Mouse (Mus musculus): ENCODE measurements around the gene Hnrnph1.

Gene Hnrnph1

DNA sequence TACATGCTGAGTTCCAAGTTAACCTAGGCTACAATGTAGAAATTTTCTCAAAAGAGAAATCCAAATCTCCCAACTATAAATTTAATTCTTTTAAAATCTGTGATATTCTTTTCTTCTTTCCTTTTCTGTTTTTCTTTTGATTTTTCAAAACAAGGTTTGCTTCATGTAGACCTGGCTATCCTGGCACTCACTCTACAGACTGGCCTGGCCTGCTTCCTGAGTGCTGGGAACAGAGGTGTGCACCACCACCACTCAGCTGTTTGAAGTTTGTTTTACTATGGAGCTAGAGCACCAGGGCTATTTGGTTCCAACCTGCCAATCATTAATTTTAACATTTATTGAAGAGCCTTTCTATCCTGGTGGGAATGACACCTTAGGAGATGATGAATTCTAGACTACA lies 3.7 kb upstream of the Hnrnph1 start:
- DNase-seq (ENCODE audit: low read depth, low spot score), result no peak

DNA sequence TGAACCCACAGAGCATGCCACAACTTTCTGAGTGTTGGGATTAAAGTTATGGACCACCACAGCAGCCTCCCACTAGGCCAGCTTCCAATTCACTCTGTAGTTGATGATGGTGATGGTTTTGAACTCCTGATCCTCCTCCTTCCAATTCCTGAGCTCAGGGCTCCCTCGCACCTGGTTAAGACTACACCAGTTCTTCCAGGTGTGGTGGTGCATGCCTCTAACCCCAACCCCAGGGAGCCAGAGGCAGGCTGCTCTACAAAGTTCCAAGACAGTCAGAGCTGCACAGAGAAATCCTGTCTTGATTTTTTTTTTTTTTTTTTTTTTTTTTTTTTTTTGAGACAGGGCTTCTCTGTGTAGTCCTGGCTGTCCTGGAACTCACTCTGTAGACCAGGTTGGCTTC lies 3.2 kb upstream of the Hnrnph1 start:
- no peak for DNase-seq (ENCODE audit: low read depth, low spot score)

- DNase-seq (ENCODE audit: low read depth, low spot score), result no peak
These were observed 2.3 kb upstream of the Hnrnph1 start for GRCm38 (mm10) chr11:50374286-50375015.

DNA sequence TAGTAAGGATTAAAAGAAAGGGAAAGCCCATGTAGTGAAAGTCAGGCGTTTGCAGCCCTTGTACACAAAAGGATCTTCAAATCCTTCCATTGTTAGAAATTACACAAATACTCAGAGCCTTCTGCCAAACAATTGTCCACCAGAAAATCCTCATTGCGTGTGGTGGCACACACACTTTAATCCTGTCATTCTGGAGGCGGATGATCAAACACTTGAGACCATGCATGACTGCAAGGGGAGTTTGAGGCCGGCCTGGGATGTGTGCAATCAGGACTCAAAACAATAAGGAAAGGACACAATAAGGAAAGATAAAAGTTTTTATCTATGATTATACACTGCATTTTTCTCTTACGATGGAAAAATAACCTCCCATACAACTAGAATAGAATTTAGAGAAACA lies 1.4 kb upstream of the Hnrnph1 start:
- DNase-seq (ENCODE audit: low read depth, low spot score), result no peak

GRCm38 (mm10) chr11:50376156-50376790 lies 517 bp upstream of the Hnrnph1 start:
- no peak for DNase-seq (ENCODE audit: low read depth, low spot score)

DNA sequence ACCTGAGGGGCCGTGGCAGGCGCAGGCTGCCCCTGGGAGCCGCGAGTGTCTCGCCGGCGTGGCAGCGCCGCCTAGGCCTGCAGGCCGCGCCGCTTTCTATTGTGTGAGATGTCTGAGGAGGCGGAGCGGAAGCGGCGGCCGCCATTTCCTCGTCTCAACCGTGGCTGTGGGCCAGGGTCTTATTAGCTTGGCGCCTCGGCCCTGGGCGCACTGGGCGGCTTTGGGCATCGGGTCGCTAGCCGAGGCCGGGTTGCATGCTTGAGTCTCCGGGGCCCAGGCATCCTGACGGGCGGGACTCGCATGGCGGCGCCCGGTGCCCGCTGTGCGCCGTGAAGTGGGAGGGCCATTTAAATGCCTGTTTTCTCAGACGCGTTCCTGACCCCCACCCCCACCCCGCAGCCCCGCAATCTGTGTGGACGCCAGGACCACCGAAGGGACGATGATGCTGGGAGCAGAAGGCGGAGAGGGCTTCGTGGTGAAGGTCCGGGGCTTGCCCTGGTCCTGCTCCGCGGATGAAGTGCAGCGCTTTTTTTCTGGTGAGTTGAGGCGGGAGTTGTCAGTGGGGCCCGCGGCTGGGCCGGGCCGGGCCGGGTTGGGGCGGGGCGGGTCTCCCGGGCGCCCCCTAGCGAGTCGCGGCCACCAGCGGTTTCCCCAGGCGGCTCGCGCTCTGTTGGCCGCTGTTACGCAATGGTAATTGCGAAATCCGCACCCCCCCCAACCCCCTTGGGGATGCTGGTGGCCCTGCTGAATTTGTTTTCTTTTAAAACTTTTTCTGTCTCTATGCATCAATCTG lies 1.3 kb downstream of the Hnrnph1 start:
- peak; percentile 83 for DNase-seq (ENCODE audit: low read depth, low spot score)

- no peak for DNase-seq (ENCODE audit: low read depth, low spot score)
These were observed 2.4 kb downstream of the Hnrnph1 start for GRCm38 (mm10) chr11:50379023-50379752.

DNA sequence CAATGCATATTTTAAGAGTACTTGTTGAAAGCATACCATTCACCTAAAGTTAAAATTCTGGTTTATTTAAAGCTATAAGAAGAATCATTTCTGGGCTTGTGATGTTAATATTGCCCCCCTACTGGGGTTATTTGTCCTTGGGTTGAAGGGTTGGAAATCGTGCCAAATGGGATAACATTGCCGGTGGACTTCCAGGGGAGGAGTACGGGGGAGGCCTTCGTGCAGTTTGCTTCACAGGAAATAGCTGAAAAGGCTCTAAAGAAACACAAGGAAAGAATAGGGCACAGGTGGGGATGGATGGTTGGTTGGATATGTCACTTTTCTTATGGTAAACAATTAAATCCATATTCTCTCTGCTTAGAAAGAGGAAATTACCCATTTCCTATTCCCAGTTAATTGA lies 4.5 kb downstream of the Hnrnph1 start:
- DNase-seq (ENCODE audit: low read depth, low spot score), result no peak

GRCm38 (mm10) chr11:50387167-50387679 lies 10.4 kb downstream of the Hnrnph1 start:
- DNase-seq (ENCODE audit: low read depth, low spot score), result no peak

- no peak for DNase-seq (ENCODE audit: low read depth, low spot score)
These were observed 10.9 kb downstream of the Hnrnph1 start for GRCm38 (mm10) chr11:50387697-50388096.

- DNase-seq (ENCODE audit: low read depth, low spot score), result no peak
These were observed 11.6 kb downstream of the Hnrnph1 start for GRCm38 (mm10) chr11:50388217-50388929.

DNA sequence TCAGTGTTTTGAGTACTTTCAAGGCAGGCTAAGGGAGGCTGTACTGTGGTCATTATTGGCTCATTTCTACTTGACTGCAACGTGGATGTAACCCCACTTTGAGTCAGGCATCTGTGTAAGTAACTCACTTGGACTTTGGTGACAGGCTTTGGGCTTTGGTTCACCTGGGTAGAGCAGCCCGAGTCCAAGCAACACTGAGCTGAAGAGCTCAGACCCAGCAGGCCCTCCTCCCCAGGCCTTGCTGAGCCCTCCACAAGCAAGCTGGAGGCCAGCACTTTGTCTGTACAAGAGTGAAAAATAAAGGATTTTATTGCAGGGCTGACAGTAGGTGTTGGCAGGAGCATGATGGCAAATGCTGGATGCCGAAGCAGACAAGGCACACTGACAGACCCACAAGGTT lies 12.2 kb downstream of the Hnrnph1 start:
- DNase-seq (ENCODE audit: low read depth, low spot score), result no peak

- no peak for DNase-seq (ENCODE audit: low read depth, low spot score)
These were observed 12.8 kb downstream of the Hnrnph1 start for GRCm38 (mm10) chr11:50389616-50390015.

GRCm38 (mm10) chr11:50391272-50391960 lies 14.6 kb downstream of the Hnrnph1 start:
- DNase-seq (ENCODE audit: low read depth, low spot score), result no peak

- DNase-seq (ENCODE audit: low read depth, low spot score), result no peak
These were observed 16.5 kb downstream of the Hnrnph1 start for GRCm38 (mm10) chr11:50393306-50393705.

GRCm38 (mm10) chr11:50394731-50395130 lies 17.9 kb downstream of the Hnrnph1 start:
- no peak for DNase-seq (ENCODE audit: low read depth, low spot score)

DNA sequence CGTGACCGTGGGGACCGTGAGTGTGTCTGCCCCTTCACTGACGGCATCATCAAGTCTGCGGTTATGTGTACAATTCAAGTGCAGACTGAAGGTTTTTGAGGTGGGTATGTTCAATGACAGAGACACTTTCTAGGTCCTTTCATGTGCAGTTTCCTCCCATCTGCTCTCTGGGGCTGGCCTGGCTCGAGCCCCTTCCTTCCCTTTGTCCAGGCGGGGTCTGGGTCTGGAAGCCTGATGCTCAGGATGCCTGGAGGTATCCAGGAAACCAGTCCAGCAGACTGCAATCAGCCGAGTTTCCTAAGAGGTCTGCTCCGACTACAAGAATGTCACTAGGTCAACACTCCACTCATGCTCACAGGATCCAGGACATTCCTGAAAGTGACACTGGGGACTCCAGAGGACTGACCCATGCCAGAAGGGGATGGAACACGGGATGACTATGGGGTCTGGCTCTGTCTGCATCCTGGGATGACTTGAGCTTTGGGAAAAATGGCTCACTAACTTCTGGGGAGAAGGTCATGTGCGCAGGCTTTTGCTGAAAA lies 20.0 kb downstream of the Hnrnph1 start:
- DNase-seq (ENCODE audit: low read depth, low spot score), result no peak

- no peak for DNase-seq (ENCODE audit: low read depth, low spot score)
These were observed 20.5 kb downstream of the Hnrnph1 start for GRCm38 (mm10) chr11:50397316-50397715.

GRCm38 (mm10) chr11:50398803-50399202 lies 22.0 kb downstream of the Hnrnph1 start:
- no peak for DNase-seq (ENCODE audit: low read depth, low spot score)

GRCm38 (mm10) chr11:50402481-50402880 lies 25.7 kb downstream of the Hnrnph1 start:
- no peak for DNase-seq (ENCODE audit: low read depth, low spot score)

Measured in brain, adult 2 months (tissue).